Mouse (Mus musculus) myocyte (in vitro differentiated cells): ENCODE measurements at regions not wholly inside any gene's neighbourhood (a gene's known extent, or its start where the extent isn't known, plus 50 kb on each side); places are given as distances from the start of the nearest gene placed in this dataset.

Experiments used
- E2F4 ChIP-seq: IDR thresholded peaks from one replicate; pipeline ENCODE4 v1.6.1; 2011; ENCODE audit warnings: mild to moderate bottlenecking, control low read depth, moderate library complexity; ENCODE audit not compliant: insufficient read depth
- MYOD1 ChIP-seq, 3 experiments: IDR thresholded peaks; one replicate each; pipeline ENCODE4 v1.6.1; 2011; ENCODE audit warnings: control low read depth in 2 of 3, low read depth in 2 of 3, mild to moderate bottlenecking in 2 of 3, moderate library complexity in 1 of 3; ENCODE audit not compliant: insufficient read length in 2 of 3, control insufficient read depth in 1 of 3
- MYOG ChIP-seq, 3 experiments: IDR thresholded peaks; one replicate each; pipeline ENCODE4 v1.6.1; 2011; ENCODE audit warnings: control low read depth in 2 of 3, low read depth in 2 of 3, mild to moderate bottlenecking in 2 of 3; ENCODE audit not compliant: insufficient read length in 2 of 3, control insufficient read depth in 1 of 3, insufficient read depth in 1 of 3
- POLR2A ChIP-seq: IDR thresholded peaks from one replicate; pipeline ENCODE4 v1.6.1; 2011; ENCODE audit warnings: low read depth, mild to moderate bottlenecking, control low read depth, moderate library complexity; ENCODE audit not compliant: insufficient read length
- POLR2AphosphoS2 ChIP-seq: IDR thresholded peaks from one replicate; pipeline ENCODE4 v1.6.1; 2011; ENCODE audit warnings: low read depth, control low read depth; ENCODE audit not compliant: insufficient read length
- TCF12 ChIP-seq: IDR thresholded peaks from one replicate; pipeline ENCODE4 v1.6.1; 2011; ENCODE audit warnings: mild to moderate bottlenecking, control low read depth; ENCODE audit not compliant: poor library complexity, insufficient read depth, severe bottlenecking
- TCF3 ChIP-seq: IDR thresholded peaks from one replicate; pipeline ENCODE4 v1.6.1; 2011; ENCODE audit warnings: low read depth, control low read depth; ENCODE audit not compliant: insufficient read length
- USF1 ChIP-seq: IDR thresholded peaks from one replicate; pipeline ENCODE4 v1.6.1; 2011; ENCODE audit warnings: low read depth, mild to moderate bottlenecking, control low read depth, moderate library complexity

GRCm38 (mm10) chr4:53262466-53262865 is 102.8 kb upstream of the Abca1 start:
- no peak for TF ChIP-seq MYOG (IDR thresholded peaks at IDR 0.05; ENCODE audit: control insufficient read depth in 1 of 3, insufficient read depth in 1 of 3, insufficient read length in 2 of 3, low read depth in 2 of 3)
- no peak for TF ChIP-seq TCF12
- TF ChIP-seq E2F4 = no peak
- no peak for TF ChIP-seq MYOD1 (IDR thresholded peaks at IDR 0.05; ENCODE audit: control insufficient read depth in 1 of 3, insufficient read length in 2 of 3, low read depth in 2 of 3)
- no peak for TF ChIP-seq POLR2A
- TF ChIP-seq USF1 = no peak
- TF ChIP-seq POLR2AphosphoS2 = no peak
- no peak for TF ChIP-seq TCF3
